Mouse (Mus musculus) ES-Bruce4 (cell line): Measurements from ENCODE around the gene Tiam1.

Experiments
- CTCF ChIP-seq: IDR thresholded peaks from one replicate; pipeline ENCODE4 v1.8.1; 2011; ENCODE audit warnings: low read depth, low read length
- EP300 ChIP-seq: IDR thresholded peaks from 2 replicates; pipeline ENCODE4 v1.6.1; 2011; ENCODE audit warnings: low read depth, low read length; ENCODE audit not compliant: insufficient read depth
- POLR2A ChIP-seq: IDR thresholded peaks from one replicate; pipeline ENCODE4 v1.8.1; 2011; ENCODE audit warnings: low read length; ENCODE audit not compliant: insufficient read depth

GRCm38 (mm10) chr16:89890515-89891189, 252.9 kb downstream of the Tiam1 start:
- TF ChIP-seq CTCF (no peak), POLR2A (no peak), EP300 (no peak)
